In the genomic region with DNA sequence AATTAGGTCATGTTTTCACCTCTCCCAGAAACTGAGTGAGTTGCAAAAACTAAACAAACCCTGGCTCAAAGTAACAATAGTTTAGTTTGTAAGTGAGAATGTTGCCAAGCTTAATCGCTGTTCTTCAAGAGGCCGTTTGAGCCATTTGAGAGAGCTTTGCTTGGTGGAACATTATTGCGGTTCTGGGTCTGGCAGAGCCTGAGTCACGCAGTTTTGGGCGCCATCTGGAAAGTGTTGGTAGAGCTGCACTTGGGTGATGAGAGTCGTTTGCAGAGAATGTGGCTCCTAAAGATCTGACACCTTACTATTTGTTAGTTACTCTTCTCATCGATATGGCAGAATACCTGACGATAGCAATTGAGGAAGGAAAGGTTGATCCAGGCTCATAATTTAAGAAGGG, we compare ENCODE assay signal across 15 mouse cellular contexts.
DNase-seq lines count a peak whose midpoint lies in the region; TF ChIP-seq lines count a peak whose summit lies in the region.
"Had no signal": no experiment of that assay in that cellular context is flagged by ENCODE, and none has a peak within 500 bp of the region (broad histone marks: within the 10 kb centered on the region; RNA-seq: fewer than 3 reads in every experiment).

No protein-coding gene starts in this region.

- H3K27ac ChIP-seq in layer of hippocampus, adult 2 months: peak overlapping the region; percentile 56; the same call in 1 of the 2 replicates
- H3K27ac ChIP-seq in cerebellum, adult 2 months (ENCODE audit: insufficient read depth, low read length): no peak overlapping the region
- H3K27ac ChIP-seq: embryonic facial prominence, embryonic 10.5 days; embryonic facial prominence, embryonic 12.5 days; forebrain, embryonic 10.5 days; forebrain, embryonic 12.5 days had no signal

- peaks cover 3% of the 10 kb centered on the region; the same call in 1 of the 2 replicates for H3K4me1 ChIP-seq in cerebellum, adult 2 months (ENCODE audit: control insufficient read depth, insufficient read depth, low read length)
- H3K4me1 ChIP-seq: forebrain, embryonic 10.5 days; forebrain, embryonic 12.5 days had no signal

- whole genome bisulfite sequencing in cerebellum, adult 2 months: 93% methylated on average over 8 of the region's 8 CpGs

- no peak for TF ChIP-seq POLR2A in cerebellum, adult 2 months (IDR thresholded peaks at IDR 0.05; ENCODE audit: borderline replicate concordance, insufficient read depth, low read length)

- TF ChIP-seq CTCF in layer of hippocampus, adult 2 months (conservative IDR thresholded peaks at IDR 0.05): no peak
- TF ChIP-seq CTCF in cerebellum, adult 2 months (IDR thresholded peaks at IDR 0.05; ENCODE audit: borderline replicate concordance, insufficient read depth, low read depth, low read length): no peak

- no peak overlapping the region for H3K4me3 ChIP-seq in layer of hippocampus, adult 2 months
- H3K4me3 ChIP-seq in cerebellum, adult 2 months (replicated peaks; ENCODE audit: insufficient read depth, low read depth, low read length): no peak overlapping the region
- H3K4me3 ChIP-seq: embryonic facial prominence, embryonic 10.5 days; embryonic facial prominence, embryonic 12.5 days; forebrain, embryonic 10.5 days; forebrain, embryonic 12.5 days had no signal

- H3K27me3 ChIP-seq in cerebellum, adult 2 months (ENCODE audit: control insufficient read depth, insufficient read depth, low read length): no peaks in the 10 kb centered on the region
- H3K27me3 ChIP-seq: embryonic facial prominence, embryonic 12.5 days; forebrain, embryonic 12.5 days; Patski had no signal

- no peak for DNase-seq in layer of hippocampus, adult 2 months (ENCODE audit: low spot score in 2 of 2)
- no peak for DNase-seq in layer of hippocampus, adult 9-11 months
- peak; percentile 10 for DNase-seq in Muller cell, postnatal 12 days (ENCODE audit: inconsistent ontology term)
- peak; percentile 81 for DNase-seq in brain, adult 2 months (ENCODE audit: low read depth, low spot score)
- no peak for DNase-seq in cerebellum, postnatal 25 days
- DNase-seq in cerebellum, adult 2 months: no peak
- DNase-seq: cerebellum, adult 11-12 months; cerebellum, adult 8-10 months; cerebellum, adult 9-11 months; cerebellum, postnatal 14 days had no signal

Comparison
In these comparisons a context has a peak if more than half of its experiments do, and no peak if none do; other contexts are left out.
1. DNase-seq: peak in Muller cell, postnatal 12 days (single experiment) and brain, adult 2 months (single experiment); none in layer of hippocampus, adult 2 months (0 of 2), layer of hippocampus, adult 9-11 months (single experiment), cerebellum, postnatal 25 days (0 of 2) and cerebellum, adult 2 months (0 of 2).